Mouse (Mus musculus): Measurements from ENCODE around the gene Gm20388. TPM values are rescaled to one million over a fixed set of nuclear protein-coding genes. Genes with fewer than 3 reads are reported as not detected.
A peak's percentile ranks its signal among the peaks of the same experiment; 100 is the strongest.

Gene Gm20388
- polyA plus RNA-seq, 1 experiment from 2014 or later = 5.3 TPM

DNA sequence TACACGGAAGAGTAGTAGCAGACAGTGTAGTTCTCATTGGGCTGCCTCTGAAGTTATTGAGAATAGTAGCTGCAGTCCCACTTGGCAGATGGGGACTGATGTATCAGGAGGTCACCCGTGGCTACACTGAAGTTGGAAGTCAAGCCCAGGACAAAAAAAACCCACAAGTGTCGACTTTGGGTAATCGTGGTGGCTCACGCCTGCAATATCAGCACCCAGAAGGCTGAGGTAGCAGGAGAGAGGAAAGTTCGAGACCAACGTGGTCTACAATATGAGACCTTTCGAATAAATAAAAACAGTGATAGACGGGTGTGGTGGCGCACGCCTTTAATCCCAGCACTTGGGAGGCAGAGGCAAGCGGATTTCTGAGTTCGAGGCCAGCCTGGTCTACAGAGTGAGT lies 1674.1 kb downstream of the Gm20388 start:
- 37% methylated on average over 13 of the region's 13 CpGs for WGBS
- no peak for DNase-seq (ENCODE audit: low spot score)
- Histone ChIP-seq H3K4me2 (peak overlapping the region; percentile 79), H3K4me3 (ENCODE audit: low read depth, low read length) (peak overlapping the region; percentile 65), H3K27ac (ENCODE audit: low read depth, low read length) (peak overlapping the region; percentile 49; the same call in 1 of the 2 replicates), H3K9ac (ENCODE audit: low read depth, low read length) (peak overlapping the region; percentile 74), H3K4me1 (replicated peaks; ENCODE audit: control insufficient read depth, insufficient read depth, low read length) (peaks cover 14% of the 10 kb centered on the region), H3K36me3 (ENCODE audit: control insufficient read depth, insufficient read depth, low read length) (no peaks in the 10 kb centered on the region), H3K27me3 (replicated peaks; ENCODE audit: control insufficient read depth, insufficient read depth, low read length) (no peaks in the 10 kb centered on the region), H3K9me3 (ENCODE audit: control insufficient read depth, low read length) (no peaks in the 10 kb centered on the region)
- ATAC-seq (replicated peaks; ENCODE audit: low FRiP score) = no peak

DNA sequence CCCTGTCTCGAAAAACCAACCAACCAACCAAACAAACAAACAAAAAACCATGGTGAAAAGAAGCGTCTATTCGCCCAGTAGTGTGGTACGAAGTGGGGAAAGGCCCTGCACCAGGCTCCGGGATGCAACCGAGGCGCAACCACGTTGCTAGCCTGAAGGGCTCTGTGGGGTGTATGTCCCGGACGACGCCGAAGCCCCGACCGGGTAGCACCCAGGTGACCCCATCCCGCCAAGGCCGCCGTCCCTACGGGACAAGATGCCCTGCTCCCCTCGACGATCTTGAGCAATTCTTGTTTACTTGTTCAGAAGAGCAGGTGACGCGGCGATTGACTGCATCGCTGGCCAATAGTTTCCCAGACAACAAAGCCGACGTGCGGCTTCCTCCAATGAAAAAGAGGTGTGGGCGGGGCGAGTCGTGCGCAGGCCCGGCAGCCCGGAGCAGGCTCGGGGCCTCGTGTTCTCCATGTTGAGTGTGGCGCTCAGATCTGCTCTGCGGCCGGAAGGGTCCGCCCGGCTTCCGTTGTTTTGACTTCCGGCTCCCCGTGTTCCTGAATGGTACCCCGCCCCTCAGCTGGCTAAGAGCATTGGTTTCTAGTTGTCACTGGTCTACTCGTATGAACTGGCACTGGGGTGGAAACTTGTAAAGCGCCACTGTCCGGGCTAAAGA lies 1674.7 kb downstream of the Gm20388 start:
- Histone ChIP-seq H3K36me3 (ENCODE audit: control insufficient read depth, insufficient read depth, low read length) (no peaks in the 10 kb centered on the region), H3K27me3 (replicated peaks; ENCODE audit: control insufficient read depth, insufficient read depth, low read length) (no peaks in the 10 kb centered on the region), H3K27ac (ENCODE audit: low read depth, low read length) (peak overlapping the region; percentile 49; the same call in 1 of the 2 replicates), H3K4me3 (ENCODE audit: low read depth, low read length) (peak overlapping the region; percentile 65), H3K9me3 (ENCODE audit: control insufficient read depth, low read length) (no peaks in the 10 kb centered on the region), H3K9ac (ENCODE audit: low read depth, low read length) (peak overlapping the region; percentile 74), H3K4me1 (replicated peaks; ENCODE audit: control insufficient read depth, insufficient read depth, low read length) (peaks cover 17% of the 10 kb centered on the region), H3K4me2 (peak overlapping the region; percentile 79)
- DNase-seq (ENCODE audit: low spot score) (peak; percentile 96), ATAC-seq (replicated peaks; ENCODE audit: low FRiP score) (peak; percentile 91)
- WGBS = 2% methylated on average over 47 of the region's 47 CpGs

DNA sequence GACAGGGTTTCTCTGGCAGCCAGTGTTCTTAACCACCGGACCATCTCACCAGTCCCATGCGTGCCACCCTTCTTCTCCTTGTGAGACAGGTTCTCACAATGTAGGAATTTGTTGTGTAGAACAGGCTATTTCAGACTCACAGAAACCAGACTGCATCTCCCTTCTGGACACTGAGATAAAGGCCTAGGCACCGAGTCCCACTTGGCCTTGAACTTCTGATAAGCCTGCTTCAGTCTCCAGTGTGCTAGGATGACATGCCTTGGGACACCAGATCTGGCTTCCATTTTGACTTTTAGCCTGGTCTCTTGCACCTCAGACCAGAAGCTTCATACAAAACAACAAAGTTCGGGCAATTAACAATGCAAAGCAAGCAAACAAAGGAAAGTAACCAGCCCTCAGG lies 1678.1 kb downstream of the Gm20388 start:
- Histone ChIP-seq H3K9ac (ENCODE audit: low read depth, low read length) (no peak overlapping the region), H3K36me3 (ENCODE audit: control insufficient read depth, insufficient read depth, low read length) (peaks cover 2% of the 10 kb centered on the region; the same call in 1 of the 2 replicates), H3K4me3 (ENCODE audit: low read depth, low read length) (no peak overlapping the region), H3K27me3 (replicated peaks; ENCODE audit: control insufficient read depth, insufficient read depth, low read length) (no peaks in the 10 kb centered on the region), H3K4me2 (peak overlapping the region; percentile 95), H3K4me1 (replicated peaks; ENCODE audit: control insufficient read depth, insufficient read depth, low read length) (peaks cover 28% of the 10 kb centered on the region), H3K9me3 (ENCODE audit: control insufficient read depth, low read length) (no peaks in the 10 kb centered on the region), H3K27ac (ENCODE audit: low read depth, low read length) (peak overlapping the region; percentile 88)
- ATAC-seq (replicated peaks; ENCODE audit: low FRiP score) (peak; percentile 56), DNase-seq (ENCODE audit: low spot score) (no peak)
- 54% methylated on average over 4 of the region's 4 CpGs for WGBS

DNA sequence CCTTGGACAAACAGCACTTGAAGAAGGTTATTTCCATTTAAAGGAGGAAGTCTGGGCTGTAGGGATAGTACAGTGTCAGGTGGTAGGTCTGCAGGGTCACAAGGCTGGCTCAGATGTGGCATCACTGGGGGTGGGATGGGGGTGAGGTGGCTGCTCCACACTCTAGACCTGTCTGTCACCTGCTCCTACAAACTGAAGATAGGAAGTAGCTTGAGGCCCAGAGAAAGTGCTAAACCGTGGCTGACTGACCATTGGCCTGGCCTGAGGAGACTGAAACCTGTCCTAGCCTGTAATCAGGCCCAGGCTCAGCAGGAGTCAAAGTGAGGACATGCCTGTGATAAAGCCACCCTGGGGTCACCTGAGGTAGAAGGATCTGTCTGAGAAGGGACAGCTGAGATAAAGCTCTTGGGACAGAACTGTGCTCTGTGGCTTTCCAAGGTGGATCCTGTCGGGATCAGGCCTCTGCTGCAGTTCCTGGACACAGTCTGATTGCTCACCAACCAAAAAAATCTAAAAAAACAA lies 1678.6 kb downstream of the Gm20388 start:
- peak overlapping the region; percentile 95 for H3K4me2 ChIP-seq
- peak overlapping the region; percentile 88 for H3K27ac ChIP-seq (ENCODE audit: low read depth, low read length)
- no peak for DNase-seq (ENCODE audit: low spot score)
- no peaks in the 10 kb centered on the region for H3K27me3 ChIP-seq (replicated peaks; ENCODE audit: control insufficient read depth, insufficient read depth, low read length)
- no peaks in the 10 kb centered on the region for H3K9me3 ChIP-seq (ENCODE audit: control insufficient read depth, low read length)
- peak overlapping the region; percentile 40 for H3K9ac ChIP-seq (ENCODE audit: low read depth, low read length)
- peaks cover 7% of the 10 kb centered on the region; the same call in 1 of the 2 replicates for H3K36me3 ChIP-seq (ENCODE audit: control insufficient read depth, insufficient read depth, low read length)
- 27% methylated on average over 2 of the region's 2 CpGs for WGBS
- peaks cover 28% of the 10 kb centered on the region for H3K4me1 ChIP-seq (replicated peaks; ENCODE audit: control insufficient read depth, insufficient read depth, low read length)
- H3K4me3 ChIP-seq (ENCODE audit: low read depth, low read length) = no peak overlapping the region
- no peak; the same call in 1 of the 2 replicates for ATAC-seq (replicated peaks; ENCODE audit: low FRiP score)

DNA sequence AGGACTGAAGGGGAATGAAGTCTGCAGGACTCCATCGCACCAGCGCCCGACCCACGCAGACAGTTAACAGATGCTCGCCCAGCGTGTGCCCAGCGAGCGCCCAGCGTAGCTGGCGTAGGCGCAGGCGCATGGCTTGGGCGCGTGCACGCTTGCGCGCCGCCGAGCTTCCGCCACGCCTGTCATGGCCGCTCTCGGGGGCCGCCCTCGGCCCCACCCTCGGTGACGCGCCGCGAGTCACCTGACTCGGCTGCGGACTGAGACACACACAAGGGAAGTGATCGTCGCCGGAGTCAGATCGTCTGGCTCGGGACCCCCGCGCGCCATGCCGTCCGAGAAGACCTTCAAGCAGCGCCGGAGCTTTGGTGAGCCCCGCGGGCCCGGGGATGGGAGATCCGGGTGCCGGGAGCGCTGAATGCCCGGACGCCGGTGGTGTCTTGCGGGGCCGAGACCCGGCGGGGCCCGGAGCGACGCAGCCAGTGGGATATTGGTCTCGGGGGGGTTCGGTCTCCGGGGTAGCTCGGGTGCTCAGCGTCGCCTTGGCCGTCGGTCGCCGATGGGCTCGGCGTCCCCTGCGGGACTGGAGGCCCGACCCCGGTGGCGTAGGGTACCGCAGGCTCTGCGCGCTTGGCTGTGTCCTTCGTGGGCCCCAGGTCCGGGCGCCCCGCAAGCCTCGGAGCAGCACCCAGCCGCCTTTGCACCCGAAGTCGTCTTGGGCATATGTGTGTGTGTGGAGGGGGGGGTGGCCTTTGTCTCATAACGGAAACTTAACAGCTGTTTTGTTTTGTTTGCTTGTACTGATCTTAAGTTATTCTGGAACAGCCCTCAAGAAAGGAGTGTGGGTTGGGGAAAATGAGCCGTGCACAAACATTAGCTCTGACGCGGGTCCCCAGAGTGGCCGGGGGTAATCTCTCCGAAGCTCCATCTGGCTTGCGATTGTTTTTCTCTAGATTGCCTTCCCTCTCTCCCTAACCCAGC lies 1679.8 kb downstream of the Gm20388 start, which contains the start of gene Map1lc3b:
Map1lc3b (plus strand) TSS at position 159 of the 975 bp plus-strand sequence.
- DNase-seq (ENCODE audit: low spot score) = peak; percentile 94
- H3K36me3 ChIP-seq (ENCODE audit: control insufficient read depth, insufficient read depth, low read length) = peaks cover 17% of the 10 kb centered on the region; the same call in 1 of the 2 replicates
- H3K4me1 ChIP-seq (replicated peaks; ENCODE audit: control insufficient read depth, insufficient read depth, low read length) = peaks cover 26% of the 10 kb centered on the region
- ATAC-seq (replicated peaks; ENCODE audit: low FRiP score) = peak; percentile 76
- WGBS = under 1% methylated on average over 94 of the region's 94 CpGs
- H3K4me2 ChIP-seq = peak within 1 kb of the TSS; percentile 95
- no peaks in the 10 kb centered on the region for H3K9me3 ChIP-seq (ENCODE audit: control insufficient read depth, low read length)
- H3K9ac ChIP-seq (ENCODE audit: low read depth, low read length) = peak within 1 kb of the TSS; percentile 85
- no peaks in the 10 kb centered on the region for H3K27me3 ChIP-seq (replicated peaks; ENCODE audit: control insufficient read depth, insufficient read depth, low read length)
- H3K27ac ChIP-seq (ENCODE audit: low read depth, low read length) = peak within 1 kb of the TSS; percentile 88
- H3K4me3 ChIP-seq (ENCODE audit: low read depth, low read length) = peak within 1 kb of the TSS; percentile 93

DNA sequence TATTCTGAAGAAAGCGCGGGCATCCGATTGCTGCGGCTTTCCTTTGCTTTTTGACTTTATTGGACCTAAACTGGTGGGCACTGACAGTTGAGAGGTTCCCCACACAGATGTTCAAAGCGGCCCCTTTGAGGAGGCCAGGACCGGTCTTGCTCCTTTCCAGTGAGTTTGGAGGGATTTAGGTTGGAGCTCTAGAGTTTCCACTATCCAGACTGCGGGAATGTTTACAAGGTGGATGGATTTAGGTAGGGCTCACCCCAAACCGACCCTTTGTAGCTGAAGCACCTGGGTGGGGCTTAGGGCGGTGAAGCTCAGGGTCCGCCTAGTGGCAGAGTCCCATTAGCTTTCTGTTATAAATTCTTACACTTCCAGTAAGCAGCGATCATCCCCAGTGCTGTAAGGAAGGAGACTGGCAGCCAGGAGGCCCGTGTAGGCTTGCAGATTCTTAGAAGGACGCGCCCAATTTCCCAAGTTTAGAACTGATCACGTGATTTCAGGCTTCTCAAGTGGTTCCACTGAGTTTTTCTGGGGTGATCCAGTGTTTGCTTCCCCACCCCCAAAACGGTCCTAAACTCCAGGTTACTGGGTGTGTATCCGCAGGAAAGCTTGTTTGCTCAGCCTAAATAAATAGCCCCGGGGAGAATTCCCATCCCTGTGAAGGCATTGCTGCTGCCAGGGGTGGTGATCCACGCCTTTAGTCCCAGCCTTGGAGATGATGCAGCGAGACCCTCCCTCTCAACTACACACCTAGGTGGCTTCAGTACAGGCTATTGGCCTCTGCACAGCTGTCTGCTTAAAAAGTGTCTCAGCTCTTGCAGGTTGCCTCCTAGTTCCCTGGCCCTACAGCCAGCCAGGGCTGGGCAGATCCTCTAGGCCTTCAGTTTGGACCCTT lies 1680.8 kb downstream of the Gm20388 start:
- H3K27me3 ChIP-seq (replicated peaks; ENCODE audit: control insufficient read depth, insufficient read depth, low read length) = no peaks in the 10 kb centered on the region
- H3K4me3 ChIP-seq (ENCODE audit: low read depth, low read length) = peak overlapping the region; percentile 93
- no peaks in the 10 kb centered on the region for H3K9me3 ChIP-seq (ENCODE audit: control insufficient read depth, low read length)
- H3K27ac ChIP-seq (ENCODE audit: low read depth, low read length) = peak overlapping the region; percentile 88; the same call in 1 of the 2 replicates
- peak; percentile 55 for DNase-seq (ENCODE audit: low spot score)
- 16% methylated on average over 20 of the region's 20 CpGs for WGBS
- H3K4me2 ChIP-seq = peak overlapping the region; percentile 95
- peaks cover 26% of the 10 kb centered on the region for H3K4me1 ChIP-seq (replicated peaks; ENCODE audit: control insufficient read depth, insufficient read depth, low read length)
- H3K9ac ChIP-seq (ENCODE audit: low read depth, low read length) = peak overlapping the region; percentile 85
- peaks cover 23% of the 10 kb centered on the region; the same call in 1 of the 2 replicates for H3K36me3 ChIP-seq (ENCODE audit: control insufficient read depth, insufficient read depth, low read length)
- ATAC-seq (replicated peaks; ENCODE audit: low FRiP score) = peak; percentile 27; the same call in 1 of the 2 replicates

DNA sequence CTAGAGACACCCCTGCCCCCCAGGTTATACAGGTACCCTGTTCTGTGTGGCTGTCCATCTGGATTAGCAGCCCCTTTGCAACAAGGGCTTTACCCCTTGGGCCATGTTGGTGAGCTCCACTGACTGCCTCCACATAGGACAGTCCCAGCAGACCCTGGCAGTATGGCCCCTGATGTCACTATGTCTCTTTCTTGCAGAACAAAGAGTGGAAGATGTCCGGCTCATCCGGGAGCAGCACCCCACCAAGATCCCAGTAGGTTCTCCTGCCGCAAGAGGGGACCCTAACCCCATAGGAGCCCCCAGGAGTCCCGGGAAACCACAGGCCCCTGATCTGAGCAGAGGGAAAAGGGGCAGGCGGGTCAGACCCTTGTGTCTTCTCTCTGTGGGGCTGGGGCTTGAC lies 1682.7 kb downstream of the Gm20388 start:
- no peak overlapping the region for H3K27ac ChIP-seq (ENCODE audit: low read depth, low read length)
- 91% methylated on average over 5 of the region's 5 CpGs for WGBS
- H3K4me3 ChIP-seq (ENCODE audit: low read depth, low read length) = no peak overlapping the region
- H3K36me3 ChIP-seq (ENCODE audit: control insufficient read depth, insufficient read depth, low read length) = peaks cover 27% of the 10 kb centered on the region; the same call in 1 of the 2 replicates
- H3K9me3 ChIP-seq (ENCODE audit: control insufficient read depth, low read length) = no peaks in the 10 kb centered on the region
- H3K4me2 ChIP-seq = no peak overlapping the region
- ATAC-seq (replicated peaks; ENCODE audit: low FRiP score) = no peak
- DNase-seq (ENCODE audit: low spot score) = no peak
- H3K27me3 ChIP-seq (replicated peaks; ENCODE audit: control insufficient read depth, insufficient read depth, low read length) = no peaks in the 10 kb centered on the region
- H3K9ac ChIP-seq (ENCODE audit: low read depth, low read length) = no peak overlapping the region
- H3K4me1 ChIP-seq (replicated peaks; ENCODE audit: control insufficient read depth, insufficient read depth, low read length) = peaks cover 22% of the 10 kb centered on the region
